Mouse (Mus musculus) limb, embryonic 14.5 days (tissue): ENCODE data around the gene Plcd3. TPM values are rescaled to one million over a fixed set of nuclear protein-coding genes. Genes with fewer than 3 reads are reported as not detected.

ENCODE experiments used
- ATAC-seq: fragments of 200-750 bp; cut with Nextera tagmentation; 2 replicates; pipeline ENCODE4 v1.8.0; 2017; ENCODE audit warnings: low read depth, moderate number of reproducible peaks, moderate TSS enrichment; ENCODE audit not compliant: low FRiP score
- DNase-seq: peaks from one replicate; pipeline ENCODE4 v3.0.0-alpha.2; 2015; ENCODE audit warnings: low spot score
- H3K27ac ChIP-seq: fragments of 300-500 bp; sonication (generic); replicated peaks from 2 replicates; pipeline ENCODE4 v1.5.1; 2014; ENCODE audit warnings: low read depth, mild to moderate bottlenecking, low read length, moderate library complexity, mixed read lengths
- H3K27me3 ChIP-seq: fragments of 300-500 bp; sonication (generic); 2 replicates; pipeline ENCODE4 v1.6.1; 2014; ENCODE audit warnings: low read length, mixed read lengths; ENCODE audit not compliant: control insufficient read depth, insufficient read depth
- H3K36me3 ChIP-seq: fragments of 300-500 bp; sonication (generic); 2 replicates; pipeline ENCODE4 v1.6.1; 2014; ENCODE audit warnings: mild to moderate bottlenecking, low read length, moderate library complexity, mixed read lengths; ENCODE audit not compliant: control insufficient read depth, insufficient read depth
- H3K4me1 ChIP-seq: fragments of 300-500 bp; sonication (generic); 2 replicates; pipeline ENCODE4 v1.6.1; 2014; ENCODE audit warnings: antibody characterized with exemption, low read length, mixed read lengths; ENCODE audit not compliant: control insufficient read depth, insufficient read depth
- H3K4me2 ChIP-seq: fragments of 300-500 bp; sonication (generic); replicated peaks from 2 replicates; pipeline ENCODE4 v1.6.1; 2014; ENCODE audit warnings: low read depth, mild to moderate bottlenecking, low read length, moderate library complexity; ENCODE audit not compliant: severe bottlenecking
- H3K4me3 ChIP-seq: fragments of 300-500 bp; sonication (generic); replicated peaks from 2 replicates; pipeline ENCODE4 v1.5.1; 2014; ENCODE audit warnings: low read length
- H3K9ac ChIP-seq: fragments of 300-500 bp; sonication (generic); 2 replicates; pipeline ENCODE4 v1.6.1; 2014; ENCODE audit warnings: mild to moderate bottlenecking, low read depth, low read length, moderate library complexity; ENCODE audit not compliant: severe bottlenecking
- H3K9me3 ChIP-seq: fragments of 300-500 bp; sonication (generic); 2 replicates; pipeline ENCODE4 v1.6.1; 2016; ENCODE audit warnings: low read length; ENCODE audit not compliant: control insufficient read depth
- POLR2A ChIP-seq: fragments of 200-500 bp; IDR thresholded peaks from 2 replicates; pipeline ENCODE4 v1.8.0; 2012; ENCODE audit warnings: inconsistent platforms, mild to moderate bottlenecking, moderate library complexity, borderline replicate concordance; ENCODE audit not compliant: insufficient read depth, insufficient read length; ENCODE audit errors: extremely low read depth
- WGBS: fragments of 180-500 bp; shearing (Covaris S2); extraction: QIAGEN DNeasy Blood & Tissue Kit; methylation state at CpG from one replicate; pipeline ENCODE4 v1.1.7; 2014; 5-methylcytosine and 5-hydroxymethylcytosine counted together
- polyA plus RNA-seq, 2 experiments: library from polyadenylated mRNA; depleted of rRNA in 1 of 2; stranded (reverse) in 1 of 2; unstranded in 1 of 2; fragments of >200 nt; fragmentation: Nextera tagmentation in 1 of 2; extraction: Ambion mirVana in 1 of 2; gene quantifications; 2 replicates each; pipeline versions ENCODE4 v1.2.1 to v1.2.3; 2012 to 2014

Plcd3 gene
- polyA plus RNA-seq, 2 experiments, result 3.8 to 10.3 TPM

DNA sequence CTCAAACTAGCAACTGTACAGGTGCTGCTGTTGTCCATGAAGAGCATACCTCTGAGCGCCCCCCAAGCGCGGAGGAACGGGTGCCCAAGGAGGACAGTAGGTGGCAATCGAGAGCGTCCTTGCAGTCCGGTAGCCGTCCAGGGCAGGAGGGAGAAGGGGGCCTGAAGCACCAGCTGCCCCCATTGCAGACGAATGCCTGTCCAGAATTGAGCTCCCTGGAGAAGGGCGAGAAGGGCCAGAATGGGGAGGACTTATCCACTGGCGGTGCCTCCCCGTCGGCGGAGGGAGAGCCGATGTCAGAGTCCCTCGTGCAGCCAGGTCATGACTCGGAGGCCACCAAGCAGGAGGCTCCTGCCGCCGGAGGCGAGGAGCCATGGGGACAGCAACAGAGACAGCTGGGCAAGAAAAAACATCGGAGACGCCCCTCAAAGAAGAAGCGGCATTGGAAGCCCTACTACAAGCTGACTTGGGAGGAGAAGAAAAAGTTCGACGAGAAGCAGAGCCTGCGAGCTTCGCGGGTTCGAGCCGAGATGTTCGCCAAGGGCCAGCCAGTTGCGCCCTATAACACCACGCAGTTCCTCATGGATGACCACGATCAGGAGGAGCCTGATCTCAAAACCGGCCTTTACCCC is 15.6 kb upstream of the Plcd3 start:
- no peaks in the 10 kb centered on the region for H3K27me3 ChIP-seq
- peak; percentile 73 for DNase-seq
- peak overlapping the region; percentile 72 for H3K9ac ChIP-seq
- H3K27ac ChIP-seq, result peak overlapping the region; percentile 79; the same call in 1 of the 2 replicates
- ATAC-seq, result 0 out of 2 replicates have a peak, but pooled peaks have one; percentile 6
- peak overlapping the region; percentile 65 for H3K4me3 ChIP-seq
- H3K4me1 ChIP-seq, result peaks cover 24% of the 10 kb centered on the region
- H3K9me3 ChIP-seq, result no peaks in the 10 kb centered on the region
- 0% methylated on average over 32 of the region's 35 CpGs for WGBS
- H3K4me2 ChIP-seq, result peak overlapping the region; percentile 86
- no peaks in the 10 kb centered on the region for H3K36me3 ChIP-seq
- no peak for TF ChIP-seq POLR2A

DNA sequence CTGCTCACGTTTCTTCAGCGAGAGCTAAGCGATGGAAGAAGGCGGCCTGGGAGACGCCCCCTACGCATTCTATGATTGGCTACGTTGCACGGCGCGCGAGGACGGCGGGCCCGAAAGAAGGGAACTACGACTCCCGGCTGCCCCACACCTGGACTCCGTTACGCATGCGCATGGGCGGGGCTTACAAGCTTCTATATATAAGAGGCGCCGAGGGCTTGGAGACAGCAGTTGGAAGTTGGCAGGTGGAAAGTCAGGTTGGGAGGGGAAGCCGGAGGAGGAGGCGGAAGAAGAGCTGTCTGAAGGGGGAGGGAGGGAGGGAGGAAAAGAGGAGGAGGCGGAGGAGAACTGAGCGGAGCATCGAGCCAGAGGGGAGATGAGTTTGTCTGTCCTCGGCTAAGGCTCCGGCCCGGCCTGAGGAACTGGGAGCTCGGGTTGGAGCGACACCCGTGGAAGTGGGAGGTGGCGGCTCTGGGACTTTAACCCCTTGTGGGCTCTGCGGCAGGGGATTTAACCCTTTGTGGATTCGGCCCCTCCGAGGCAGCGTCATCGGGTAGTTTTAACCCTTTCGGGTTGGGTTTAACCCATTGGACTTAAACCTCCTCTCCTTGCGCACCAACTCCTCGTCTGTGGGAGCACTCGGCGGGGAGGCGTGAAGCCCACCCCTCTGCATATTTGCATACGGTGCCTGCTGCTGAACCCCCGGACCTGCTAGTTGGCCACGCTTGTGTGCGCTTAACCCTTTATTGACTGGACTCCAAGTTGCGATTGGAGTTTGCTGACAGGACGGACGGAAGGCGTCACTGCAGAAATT is 14.8 kb upstream of the Plcd3 start, which contains the start of gene Hexim1:
Gene Hexim1, plus strand, starts transcription at position 224 of the 811 bp plus-strand sequence.
- peak within 1 kb of the TSS; percentile 88 for H3K27ac ChIP-seq
- peak; percentile 92 for ATAC-seq
- H3K9me3 ChIP-seq, result no peaks in the 10 kb centered on the region
- peak within 1 kb of the TSS; percentile 76 for H3K9ac ChIP-seq
- peaks cover 27% of the 10 kb centered on the region for H3K4me1 ChIP-seq
- H3K4me2 ChIP-seq, result peak within 1 kb of the TSS; percentile 86
- DNase-seq, result peak; percentile 99
- no peaks in the 10 kb centered on the region for H3K36me3 ChIP-seq
- under 1% methylated on average over 50 of the region's 53 CpGs for WGBS
- H3K27me3 ChIP-seq, result no peaks in the 10 kb centered on the region
- H3K4me3 ChIP-seq, result peak within 1 kb of the TSS; percentile 65
- peak; percentile 97; the same call in 1 of the 2 replicates for TF ChIP-seq POLR2A

DNA sequence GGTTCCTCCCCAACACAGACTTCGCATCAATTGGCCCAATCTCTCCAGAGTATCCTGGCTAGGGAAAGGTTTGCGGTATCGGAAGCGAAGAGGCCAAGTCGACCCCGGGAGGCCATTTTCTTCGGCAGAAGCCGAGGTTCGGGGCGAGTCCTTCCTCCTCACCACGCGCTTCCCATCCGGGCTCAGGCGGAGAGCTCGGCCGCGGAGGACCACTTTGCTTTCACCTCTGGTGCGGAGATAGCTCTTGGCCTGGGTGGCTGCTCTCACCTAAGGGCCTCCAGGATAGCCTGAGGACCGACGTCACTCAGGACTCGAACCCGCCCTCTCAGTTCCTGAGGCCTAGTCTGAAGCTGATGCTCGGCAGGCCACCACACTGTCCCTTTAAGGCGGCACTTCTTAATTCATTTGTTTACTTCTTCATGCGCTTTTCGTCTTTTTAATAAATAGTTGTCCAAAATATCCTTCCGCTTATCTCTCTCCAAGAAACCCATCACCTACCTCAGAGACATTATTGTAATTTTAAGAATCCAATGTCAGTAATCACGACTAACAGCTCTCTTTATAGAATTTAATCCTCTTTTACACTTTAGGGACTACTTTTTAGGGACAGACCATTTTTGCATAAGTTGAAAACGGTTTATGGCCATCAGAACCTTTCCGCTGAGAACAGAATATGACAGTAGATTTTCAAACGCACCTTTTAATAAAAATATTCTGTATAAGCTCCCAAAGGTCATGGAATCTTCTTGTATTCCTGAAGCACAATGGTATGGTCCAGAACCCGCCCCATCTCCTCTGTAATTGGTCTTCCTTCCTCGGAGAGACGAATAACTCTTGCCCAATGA is 13.9 kb upstream of the Plcd3 start:
- peak overlapping the region; percentile 88 for H3K27ac ChIP-seq
- no peaks in the 10 kb centered on the region for H3K36me3 ChIP-seq
- no peaks in the 10 kb centered on the region for H3K9me3 ChIP-seq
- H3K4me1 ChIP-seq, result peaks cover 29% of the 10 kb centered on the region
- H3K4me3 ChIP-seq, result peak overlapping the region; percentile 65
- DNase-seq (peak; percentile 92), ATAC-seq (peak; percentile 32)
- WGBS, result under 1% methylated on average over 34 of the region's 34 CpGs
- 0 out of 2 replicates have a peak, but pooled peaks have one; percentile 22 for TF ChIP-seq POLR2A
- H3K9ac ChIP-seq, result peak overlapping the region; percentile 76
- no peaks in the 10 kb centered on the region for H3K27me3 ChIP-seq
- H3K4me2 ChIP-seq, result peak overlapping the region; percentile 62

DNA sequence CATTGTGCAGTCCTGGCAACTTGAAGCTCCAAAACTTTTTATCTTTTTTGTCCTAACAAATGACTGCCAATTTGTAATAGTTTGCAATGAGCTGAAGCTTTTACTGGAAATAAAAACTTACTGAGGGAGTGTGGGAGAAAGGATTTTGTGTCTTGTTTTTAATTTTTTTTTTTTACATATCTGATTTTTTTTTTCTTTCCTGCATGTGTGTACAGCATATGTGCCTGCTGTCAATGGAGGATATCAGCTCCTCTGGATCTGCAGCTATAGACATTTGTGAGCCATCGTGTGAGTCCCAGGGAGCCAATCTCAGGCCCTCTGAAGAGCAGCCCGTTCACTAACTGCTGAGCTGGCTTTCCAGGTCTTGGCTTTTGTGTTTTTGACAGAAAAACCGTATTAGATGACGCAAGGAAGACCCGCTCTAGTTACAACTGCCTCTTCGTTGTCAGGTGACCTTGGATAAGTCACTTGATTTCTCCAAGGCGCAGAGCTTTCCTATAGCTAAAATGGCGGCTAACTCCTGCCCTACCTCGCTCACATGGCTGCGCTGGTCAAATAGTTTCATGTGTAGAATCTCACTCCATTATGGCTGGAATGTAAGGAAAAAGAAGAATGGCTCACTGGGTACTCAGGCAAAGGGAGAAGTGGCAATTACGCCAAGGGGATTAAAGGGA is 12.9 kb upstream of the Plcd3 start:
- 88% methylated on average over 11 of the region's 11 CpGs for WGBS
- Histone ChIP-seq H3K27ac (peak overlapping the region; percentile 88), H3K27me3 (no peaks in the 10 kb centered on the region), H3K4me3 (peak overlapping the region; percentile 65), H3K9me3 (no peaks in the 10 kb centered on the region), H3K9ac (peak overlapping the region; percentile 76), H3K36me3 (no peaks in the 10 kb centered on the region), H3K4me1 (peaks cover 29% of the 10 kb centered on the region), H3K4me2 (peak overlapping the region; percentile 62)
- no peak for TF ChIP-seq POLR2A
- DNase-seq, result no peak
- ATAC-seq, result no peak
